Mouse (Mus musculus) adrenal gland, adult (tissue): ENCODE measurements around the gene Zhx3.

Source experiments
- DNase-seq, 2 experiments: peaks; one replicate each; pipeline ENCODE4 v3.0.0; 2022 to 2023; ENCODE audit warnings: low spot score in 1 of 2; ENCODE audit not compliant: inconsistent age in 2 of 2

Gene Zhx3

DNA sequence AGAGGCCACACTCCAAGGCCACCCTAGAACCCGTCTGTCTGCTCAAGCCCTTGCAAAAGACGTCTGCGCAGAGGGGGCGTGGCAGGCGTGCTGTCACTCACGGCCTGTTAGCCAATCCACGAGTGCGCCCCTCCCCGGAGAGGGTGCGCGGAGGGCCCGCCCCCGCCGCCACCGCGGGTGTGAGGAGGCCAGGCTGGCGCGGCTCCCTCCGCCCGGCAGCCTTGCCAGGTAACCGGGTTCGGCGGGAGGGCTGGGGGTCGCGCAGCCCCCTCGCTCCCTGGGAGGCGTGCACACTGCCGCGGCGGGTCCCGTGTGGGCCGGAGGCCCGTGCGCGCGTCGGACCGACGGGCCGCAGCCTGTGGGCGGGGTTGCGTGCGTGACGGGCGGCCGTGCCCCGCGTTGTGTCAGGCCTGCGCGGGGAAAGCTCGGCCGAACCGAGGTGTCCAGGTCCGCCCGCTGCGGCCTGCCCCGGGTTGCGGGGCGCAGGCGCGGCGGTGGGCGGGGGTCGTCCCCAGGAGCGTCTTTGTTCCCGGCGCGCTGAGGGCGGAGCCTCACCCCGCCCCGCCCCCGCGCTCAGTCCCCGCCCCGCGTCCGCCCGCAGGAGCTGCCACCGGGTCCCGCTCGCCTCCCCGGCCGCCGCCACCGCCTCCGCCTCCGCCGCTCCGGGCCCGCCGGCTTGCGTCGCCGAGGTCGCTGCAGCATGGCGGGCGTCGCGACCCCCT lies 141.5 kb downstream of the Zhx3 start, which contains the start of gene Plcg1:
Gene Plcg1 (plus strand): TSS at position 184 of the 722 bp plus-strand sequence.
- DNase-seq = peak; percentile 94 to 98

DNA sequence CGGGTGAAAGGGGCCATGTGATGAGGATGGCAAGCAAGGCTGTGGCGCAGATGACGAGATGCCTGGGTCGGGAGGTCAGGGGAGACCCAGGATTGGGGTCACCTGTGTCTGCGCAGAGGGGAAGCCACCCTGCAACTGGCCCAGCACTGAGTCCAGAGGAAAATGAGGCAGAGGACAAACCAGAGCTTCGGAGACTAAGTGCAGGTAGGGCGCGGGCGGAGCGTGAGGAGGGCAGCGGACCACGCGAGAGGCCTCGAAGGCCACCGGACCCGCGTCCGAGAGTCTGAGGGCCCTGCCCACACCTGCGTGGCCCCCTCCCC lies 142.0 kb downstream of the Zhx3 start:
- no peak for DNase-seq

DNA sequence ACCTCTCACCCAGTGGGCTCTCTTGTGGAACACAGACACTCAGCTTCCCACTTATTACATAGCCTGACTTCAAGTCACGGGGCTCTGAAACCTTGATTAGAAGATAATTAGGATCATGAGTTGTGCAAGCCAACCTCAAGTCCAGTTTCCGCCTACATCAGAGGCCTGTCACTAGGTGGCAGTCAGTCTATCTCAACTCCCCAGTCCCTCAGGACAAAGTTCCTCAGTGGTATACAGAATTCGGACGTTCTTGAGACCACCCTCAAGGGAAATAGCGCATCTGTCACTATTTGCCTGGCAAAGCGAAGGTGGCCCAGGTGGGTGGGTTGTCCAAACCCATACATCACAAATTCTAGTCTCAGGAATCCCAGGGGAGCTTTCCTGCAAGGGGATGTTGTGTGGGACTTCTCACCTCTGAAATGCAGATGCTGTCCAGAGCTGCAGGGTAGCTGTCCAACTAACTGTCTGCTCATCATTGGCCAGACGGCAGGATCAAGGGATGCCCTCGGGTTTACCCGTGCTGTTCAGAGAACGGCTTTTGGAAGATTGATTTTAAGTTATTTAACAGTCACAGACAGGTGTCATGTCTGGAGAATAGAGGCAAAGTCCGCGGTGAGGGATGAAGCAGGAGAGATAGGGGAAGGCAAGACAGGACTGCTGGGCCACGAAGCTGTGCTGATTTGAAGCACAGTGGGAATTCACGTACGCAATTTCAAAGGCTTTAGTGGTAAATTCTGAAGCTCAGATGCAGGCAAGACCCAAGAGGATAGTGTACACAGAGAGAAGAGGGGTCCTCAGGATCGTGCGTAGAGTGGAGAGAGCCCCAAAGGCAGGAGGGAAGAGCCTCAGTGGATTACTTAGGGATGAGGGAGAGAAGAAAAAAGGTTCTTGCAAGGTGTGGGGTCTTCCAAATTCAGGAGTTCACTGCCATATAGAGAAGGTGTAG lies 142.7 kb downstream of the Zhx3 start:
- DNase-seq = peak; percentile 48 to 86

DNA sequence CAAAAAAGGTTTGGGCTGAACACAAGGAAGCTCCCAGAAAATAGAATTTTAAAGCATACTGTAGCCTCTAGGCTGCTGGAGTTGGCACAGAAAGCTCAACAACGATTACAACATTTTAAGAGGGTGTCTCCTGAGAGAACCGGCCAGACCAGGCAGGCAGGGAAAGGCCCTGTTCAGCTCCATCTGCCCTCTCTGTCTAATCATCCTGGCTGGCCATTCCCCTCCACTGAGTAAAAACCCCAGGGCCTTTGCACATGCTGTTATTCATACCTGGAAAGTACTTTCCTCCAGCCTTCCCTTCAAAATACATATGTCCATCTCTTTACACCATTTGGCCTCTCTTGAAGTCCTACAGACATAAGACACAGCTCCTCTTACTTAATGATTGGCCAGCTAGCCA lies 143.4 kb downstream of the Zhx3 start:
- peak in 1 of 2 experiments; percentile 13 for DNase-seq

DNA sequence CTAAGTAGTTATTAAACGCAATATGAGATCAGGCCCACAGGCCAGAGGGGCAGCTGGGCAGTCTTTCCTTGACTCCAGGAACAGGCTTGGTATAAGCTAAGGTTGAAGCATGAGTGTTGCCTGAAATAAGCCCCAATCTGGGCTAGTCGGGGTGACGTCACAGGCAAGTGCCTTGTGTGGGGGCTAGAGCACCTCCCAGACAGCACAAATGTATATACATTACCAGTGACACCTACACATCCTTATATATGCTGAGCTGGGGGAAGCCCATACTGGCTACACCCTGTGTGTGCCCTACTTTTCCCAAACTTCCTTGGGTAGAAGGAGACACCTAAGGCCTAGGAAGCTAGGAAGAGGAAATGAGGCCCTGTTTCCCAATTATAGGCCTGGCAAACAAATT lies 143.8 kb downstream of the Zhx3 start:
- peak in 1 of 2 experiments; percentile 8 for DNase-seq

DNA sequence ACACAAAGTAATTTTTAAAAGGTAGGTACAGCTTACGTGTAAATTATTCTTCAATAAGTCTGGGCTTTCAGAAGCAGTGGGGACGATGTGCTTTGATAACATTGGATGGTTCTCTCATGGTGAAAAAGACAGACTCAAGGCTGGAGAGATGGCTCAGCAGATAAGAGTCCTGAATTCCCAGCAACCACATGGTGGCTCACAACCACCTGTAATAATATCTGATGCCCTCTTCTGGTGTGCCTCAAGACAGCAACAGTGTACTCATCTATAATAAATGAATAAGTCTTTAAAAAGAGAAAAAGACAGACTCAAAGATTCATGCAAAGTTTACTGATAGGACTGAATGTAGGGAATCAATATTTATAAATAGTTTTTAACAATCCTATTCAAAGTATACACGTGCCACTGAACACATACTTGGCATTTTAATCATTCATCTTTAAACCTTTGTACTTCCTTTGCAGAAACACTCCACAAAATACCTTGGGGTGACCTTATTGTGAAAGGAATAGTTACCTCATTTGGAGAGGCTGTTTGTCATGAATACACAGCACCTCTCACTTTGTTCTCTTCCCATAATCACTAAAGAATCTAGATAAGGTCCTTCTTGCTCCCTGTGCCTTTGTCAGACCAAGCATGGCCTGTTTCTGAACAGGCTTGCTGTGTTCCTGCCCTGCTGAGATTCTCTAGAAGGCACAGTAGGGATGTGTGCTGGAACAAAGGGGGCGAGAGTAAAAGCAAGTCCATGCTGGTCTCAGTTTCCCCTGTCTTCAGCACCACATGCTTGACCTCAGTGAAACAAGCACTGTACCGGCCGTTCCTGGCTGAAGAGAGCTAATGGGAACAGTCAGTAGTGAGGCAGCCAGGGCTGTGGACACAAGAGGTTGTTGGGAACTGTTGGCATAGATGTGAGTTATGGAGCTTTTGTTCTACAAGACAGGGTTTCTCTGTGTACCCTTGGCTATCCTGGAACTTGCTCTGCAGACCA lies 146.6 kb downstream of the Zhx3 start:
- DNase-seq = no peak

DNA sequence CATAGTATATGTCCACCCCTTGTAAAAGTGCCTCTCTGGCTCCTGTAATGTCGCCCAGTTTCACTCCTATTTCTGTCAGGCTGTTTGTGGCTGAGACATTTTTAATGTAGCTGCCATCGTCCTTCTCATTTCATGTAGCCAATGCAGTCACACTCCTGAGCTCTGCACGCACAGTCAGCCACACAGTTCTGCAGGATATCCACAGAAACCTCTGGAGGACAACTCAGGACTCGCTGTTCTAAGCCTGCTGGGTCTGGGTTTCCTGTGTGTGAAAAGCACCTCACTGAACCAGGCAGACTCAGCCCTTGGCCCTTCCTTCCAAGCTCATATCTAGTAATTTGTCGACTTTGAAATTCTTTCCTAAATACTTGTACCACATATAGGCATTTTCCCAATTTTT lies 148.3 kb downstream of the Zhx3 start:
- no peak for DNase-seq

DNA sequence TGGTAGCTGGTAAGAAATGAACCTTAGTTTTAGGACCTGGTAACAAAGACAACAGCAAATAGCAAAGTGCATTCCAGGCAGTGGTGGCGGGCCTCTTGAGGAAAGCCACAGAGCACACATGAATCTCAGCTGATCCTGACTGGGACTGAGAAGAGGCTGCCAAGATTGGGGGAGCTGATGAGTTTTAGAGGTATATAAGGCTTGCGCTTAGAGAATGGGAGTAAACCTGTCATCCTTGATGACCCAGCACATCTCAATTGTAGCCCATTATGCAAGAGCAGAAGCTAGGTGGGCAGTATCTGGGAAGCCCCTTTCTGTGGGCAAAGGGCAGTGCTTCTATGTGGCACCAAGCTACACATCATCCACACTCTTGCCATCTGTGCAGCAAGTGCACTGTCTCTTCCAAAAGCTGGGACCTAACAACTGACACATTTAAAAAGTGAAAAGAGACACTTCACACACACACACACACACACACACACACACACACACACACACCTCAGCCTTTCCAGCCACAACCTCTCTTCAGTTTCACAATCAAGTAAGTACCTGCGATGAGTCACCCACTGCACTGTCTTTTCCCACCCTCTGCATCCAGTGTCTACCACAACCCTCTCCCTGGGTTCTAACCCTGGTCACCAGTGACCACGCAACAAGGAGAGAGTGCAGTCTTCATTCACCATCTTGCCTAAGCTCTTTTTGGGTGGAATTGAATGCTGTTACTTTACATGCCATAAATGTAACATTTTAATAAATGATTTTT lies 149.0 kb downstream of the Zhx3 start:
- no peak for DNase-seq

DNA sequence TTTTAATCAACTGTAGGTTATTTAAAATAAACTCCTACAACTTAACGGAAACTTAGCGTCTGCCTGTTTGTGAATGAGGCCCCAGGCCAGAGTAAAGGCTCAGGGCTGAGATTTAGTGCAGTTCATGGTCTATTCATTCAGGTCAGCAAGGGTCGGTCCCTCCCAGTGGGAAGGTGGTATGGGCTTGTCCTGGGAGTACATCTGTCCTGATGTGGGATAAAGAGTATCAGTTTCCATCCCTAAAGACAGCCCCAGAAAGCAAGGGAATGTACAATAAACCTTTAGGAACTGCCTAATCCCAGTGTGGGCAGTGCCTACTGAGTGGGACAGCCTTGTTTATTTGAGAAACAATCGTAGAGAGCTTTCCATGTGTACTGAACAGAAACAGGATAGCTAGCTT lies 150.1 kb downstream of the Zhx3 start:
- DNase-seq = no peak

DNA sequence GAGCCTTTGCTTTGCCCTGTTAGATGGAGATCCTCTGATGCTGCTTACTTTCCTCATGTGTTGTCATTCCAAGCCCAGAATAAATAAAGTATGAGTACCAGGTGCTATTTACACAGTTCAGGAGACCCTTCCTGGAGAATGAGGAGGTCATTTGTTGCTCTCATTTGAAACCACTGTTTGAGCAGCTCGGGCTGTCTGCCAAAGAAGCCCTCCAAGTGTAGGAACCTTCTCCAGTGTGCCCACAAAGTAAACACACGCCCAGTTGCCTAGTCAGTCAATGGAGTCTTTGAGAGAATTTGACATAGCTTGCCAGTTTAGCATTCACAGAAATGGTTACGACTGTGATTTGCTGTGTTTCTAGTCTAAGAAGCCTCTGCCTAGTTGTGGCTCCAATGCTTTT lies 154.0 kb downstream of the Zhx3 start:
- no peak for DNase-seq

DNA sequence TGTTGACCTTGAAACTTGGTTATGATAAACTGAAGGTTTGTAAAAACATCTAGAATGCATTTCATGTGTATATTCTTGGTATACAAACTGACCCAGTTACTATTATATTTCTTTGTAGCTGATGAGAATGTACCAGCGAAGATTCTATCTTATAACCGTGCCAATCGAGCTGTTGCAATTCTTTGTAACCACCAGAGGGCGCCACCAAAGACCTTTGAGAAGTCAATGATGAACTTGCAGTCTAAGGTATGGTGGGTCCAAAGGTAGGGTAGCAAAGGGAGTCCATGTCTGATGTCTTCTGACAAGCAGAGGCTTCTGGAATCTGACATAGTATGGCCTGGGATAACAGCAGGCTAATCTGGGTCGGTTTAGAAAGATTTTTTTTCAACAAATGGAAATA lies 155.5 kb downstream of the Zhx3 start:
- DNase-seq = peak in 1 of 2 experiments; percentile 73

DNA sequence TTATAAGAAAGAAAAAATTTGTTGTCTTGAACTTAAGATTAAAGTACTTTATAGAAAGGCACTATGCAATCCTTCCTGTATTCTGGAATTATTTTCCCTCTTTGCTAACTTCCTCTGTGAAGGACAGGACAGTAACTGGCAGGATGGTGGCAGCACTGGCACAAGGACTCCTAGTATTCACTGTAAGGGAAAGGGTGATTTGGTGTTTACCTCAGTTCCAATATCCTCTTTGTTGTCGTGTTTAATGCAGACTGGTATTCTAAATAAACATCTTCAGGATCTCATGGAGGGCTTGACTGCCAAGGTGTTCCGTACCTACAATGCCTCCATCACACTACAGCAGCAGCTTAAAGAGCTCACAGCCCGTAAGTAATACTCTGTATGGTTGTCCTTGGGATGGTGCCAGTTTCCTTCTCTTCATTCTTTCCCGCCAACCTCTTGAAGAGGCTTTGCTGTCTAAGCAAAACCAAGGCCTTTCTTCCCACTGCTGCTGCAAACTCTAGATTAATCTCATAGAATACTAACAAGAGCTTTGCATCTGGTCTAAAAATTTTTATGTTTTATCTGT lies 157.3 kb downstream of the Zhx3 start:
- no peak for DNase-seq

DNA sequence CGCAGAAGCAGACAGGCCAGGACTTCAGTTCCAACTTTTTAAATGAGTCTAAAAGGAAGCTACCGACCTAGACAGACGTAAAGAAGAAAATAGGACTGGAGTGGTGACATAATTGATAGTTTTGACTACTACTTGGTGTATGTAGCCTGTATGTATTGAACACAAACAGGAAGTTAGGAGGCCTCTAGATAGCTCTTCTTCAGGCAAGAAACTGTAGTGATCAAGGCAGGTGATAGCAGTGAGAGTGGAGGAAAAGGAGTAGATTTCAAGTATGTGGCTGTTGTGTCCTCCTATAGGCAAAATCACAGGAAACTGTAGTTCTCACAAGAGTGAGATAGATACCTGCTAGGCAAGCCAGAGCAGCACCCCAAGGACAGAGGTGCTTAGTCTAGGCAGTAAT lies 165.1 kb downstream of the Zhx3 start:
- DNase-seq = no peak

DNA sequence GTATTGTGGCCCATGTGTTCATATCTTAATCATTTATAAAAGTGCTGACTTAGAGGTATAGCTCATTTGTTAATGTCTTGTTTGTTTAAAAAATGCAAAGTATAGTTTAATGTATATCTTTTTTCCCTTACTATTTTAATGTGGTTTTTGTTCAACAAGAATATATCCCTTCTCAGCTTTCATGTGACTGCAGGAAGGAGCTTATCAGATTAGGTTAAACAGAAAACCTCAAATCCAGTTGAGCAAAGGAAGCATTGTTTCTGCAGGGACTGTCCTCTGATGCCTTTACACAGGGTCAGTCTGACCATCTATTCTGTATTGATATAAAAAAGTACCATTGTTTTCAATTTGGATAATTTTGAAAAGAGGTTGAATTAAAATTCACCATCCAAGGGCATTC lies 170.0 kb downstream of the Zhx3 start:
- DNase-seq = no peak

DNA sequence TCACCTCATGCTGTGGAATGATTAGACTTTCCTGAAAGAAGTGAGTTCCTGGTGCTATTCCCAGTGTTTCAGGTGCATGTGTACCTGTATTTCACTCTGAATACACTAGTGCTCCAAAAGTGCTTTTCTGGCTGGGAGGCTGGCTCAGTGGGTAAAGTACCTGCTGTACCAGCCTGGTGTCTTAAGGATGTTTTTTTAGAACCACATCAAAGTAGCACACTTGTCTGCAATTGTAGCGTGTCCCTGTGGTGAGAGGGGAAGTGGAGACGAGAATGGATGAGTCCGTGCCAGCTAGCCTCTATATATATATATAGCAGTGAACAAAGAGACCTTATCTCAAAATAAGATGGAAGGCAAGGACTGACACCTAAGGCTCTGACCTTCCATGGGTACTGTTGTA lies 171.2 kb downstream of the Zhx3 start:
- no peak for DNase-seq

DNA sequence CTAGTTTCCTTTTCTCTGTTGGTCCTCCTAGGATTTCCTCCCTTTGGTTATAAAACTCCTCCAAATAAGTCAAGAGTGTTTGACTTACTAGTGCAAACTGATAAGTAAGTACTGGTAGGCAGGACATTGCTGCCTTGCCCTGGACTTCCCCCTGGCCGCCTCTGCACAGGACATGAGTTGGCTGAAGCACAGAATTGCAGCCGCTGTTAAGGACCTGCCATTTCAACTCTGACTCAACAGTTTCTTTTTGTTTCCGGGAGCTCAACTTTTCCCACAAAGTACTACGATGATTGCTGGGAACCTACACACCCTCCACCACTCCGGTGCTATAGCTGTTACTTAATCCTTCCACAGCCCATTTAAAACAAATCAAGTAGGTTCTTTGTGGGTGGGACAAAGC lies 172.5 kb downstream of the Zhx3 start:
- DNase-seq = peak; percentile 58 to 76
